Mouse (Mus musculus) heart, adult 2 months (tissue): ENCODE results near the gene A430078G23Rik. TPM values are rescaled to one million over a fixed set of nuclear protein-coding genes. Genes with fewer than 3 reads are reported as not detected.

Experiments
- DNase-seq, 2 experiments: peaks; one replicate each; pipeline ENCODE4 v3.0.0; 2021
- H3K27ac ChIP-seq: fragments of 200-600 bp; 2 replicates; pipeline ENCODE4 v1.8.1; 2022
- H3K27me3 ChIP-seq: fragments of 200-500 bp; 2 replicates; pipeline ENCODE4 v1.6.1; 2012; ENCODE audit warnings: mild to moderate bottlenecking, low read length, inconsistent platforms, mixed read lengths; ENCODE audit not compliant: control insufficient read depth, insufficient read depth
- H3K36me3 ChIP-seq: fragments of 200-500 bp; 2 replicates; pipeline ENCODE4 v1.6.1; 2012; ENCODE audit warnings: low read length, inconsistent platforms; ENCODE audit not compliant: control insufficient read depth, insufficient read depth
- H3K4me1 ChIP-seq: fragments of 200-500 bp; 2 replicates; pipeline ENCODE4 v1.6.1; 2011; ENCODE audit warnings: low read length; ENCODE audit not compliant: control insufficient read depth, insufficient read depth
- H3K4me3 ChIP-seq: fragments of 200-600 bp; 2 replicates; pipeline ENCODE4 v1.8.1; 2022
- H3K79me2 ChIP-seq: fragments of 200-500 bp; replicated peaks from 2 replicates; pipeline ENCODE4 v1.6.1; 2012; ENCODE audit warnings: mild to moderate bottlenecking, inconsistent platforms, low read length, moderate library complexity, mixed read lengths; ENCODE audit not compliant: control insufficient read depth, insufficient read depth
- H3K9ac ChIP-seq: fragments of 200-500 bp; 2 replicates; pipeline ENCODE4 v1.6.1; 2012; ENCODE audit warnings: low read depth, mild to moderate bottlenecking, control low read depth, inconsistent platforms, low read length, mixed read lengths
- CTCF ChIP-seq: fragments of 200-600 bp; IDR thresholded peaks from 2 replicates; pipeline ENCODE4 v1.8.1; 2022; ENCODE audit warnings: antibody characterized with exemption, mild to moderate bottlenecking, moderate library complexity
- EP300 ChIP-seq: fragments of 200-500 bp; IDR thresholded peaks from 2 replicates; pipeline ENCODE4 v1.6.1; 2011; ENCODE audit warnings: low read depth, low read length, control low read depth; ENCODE audit not compliant: insufficient read depth
- POLR2A ChIP-seq: fragments of 200-500 bp; IDR thresholded peaks from 2 replicates; pipeline ENCODE4 v1.6.1; 2011; ENCODE audit warnings: mild to moderate bottlenecking, low read depth, low read length, control low read depth; ENCODE audit not compliant: insufficient read depth
- WGBS: fragments of 180-500 bp; shearing (Covaris S2); methylation state at CpG from one replicate; pipeline ENCODE4 v1.1.7; 2018; 5-methylcytosine and 5-hydroxymethylcytosine counted together
- intact Hi-C: fragments of 180-260 bp; cut with DNase I; formaldehyde crosslinking; loops from one replicate; pipeline ENCODE4 v1.15.1; 2025
- polyA plus RNA-seq: library from polyadenylated mRNA; depleted of rRNA; stranded (reverse); fragments of >200 nt; gene quantifications from 2 replicates; pipeline ENCODE4 v1.2.3, GENCODE M21; 2012
- total RNA-seq, 2 experiments: library from RNA; stranded (reverse); gene quantifications; 2 replicates each; pipeline ENCODE4 v1.2.3; 2021

A430078G23Rik gene
- total and polyA plus RNA-seq, 3 experiments, result 0.53 to 0.57 (median 0.57) TPM

GRCm38 (mm10) chr8:3375748-3376147, 22.5 kb downstream of the A430078G23Rik start:
- intact Hi-C loops, result no loop called here
- Histone ChIP-seq H3K27ac (no peak overlapping the region), H3K36me3 (no peaks in the 10 kb centered on the region), H3K4me1 (no peaks in the 10 kb centered on the region), H3K9ac (no peak overlapping the region), H3K79me2 (no peaks in the 10 kb centered on the region), H3K4me3 (no peak overlapping the region), H3K27me3 (no peaks in the 10 kb centered on the region; the same call in 1 of the 2 replicates)
- TF ChIP-seq EP300 (no peak), CTCF (peak; percentile 54)
- no peak for DNase-seq

GRCm38 (mm10) chr8:3376641-3377274, 23.5 kb downstream of the A430078G23Rik start:
- no peak overlapping the region for H3K4me3 ChIP-seq
- H3K79me2 ChIP-seq, result no peaks in the 10 kb centered on the region
- no peaks in the 10 kb centered on the region for H3K36me3 ChIP-seq
- intact Hi-C loops, result no loop called here
- TF ChIP-seq POLR2A (no peak), EP300 (no peak), CTCF (no peak)
- no peaks in the 10 kb centered on the region for H3K4me1 ChIP-seq
- H3K9ac ChIP-seq, result no peak overlapping the region
- 52% methylated on average over 11 of the region's 11 CpGs for WGBS
- H3K27me3 ChIP-seq, result no peaks in the 10 kb centered on the region; the same call in 1 of the 2 replicates
- peak; percentile 59 to 64 for DNase-seq
- H3K27ac ChIP-seq, result no peak overlapping the region

GRCm38 (mm10) chr8:3387286-3387685, 34.1 kb downstream of the A430078G23Rik start:
- H3K4me3 ChIP-seq, result no peak overlapping the region
- no peaks in the 10 kb centered on the region for H3K27me3 ChIP-seq
- no peaks in the 10 kb centered on the region for H3K36me3 ChIP-seq
- WGBS, result 40% methylated on average over 6 of the region's 6 CpGs
- H3K9ac ChIP-seq, result no peak overlapping the region
- peak; percentile 49 to 74 for DNase-seq
- H3K27ac ChIP-seq, result no peak overlapping the region
- no peaks in the 10 kb centered on the region for H3K79me2 ChIP-seq
- TF ChIP-seq CTCF, result peak; percentile 94
- no peak for TF ChIP-seq POLR2A
- TF ChIP-seq EP300, result 0 out of 2 replicates have a peak, but pooled peaks have one; percentile 45
- peaks cover under 1% of the 10 kb centered on the region; the same call in 1 of the 2 replicates for H3K4me1 ChIP-seq
- intact Hi-C loops, result no loop called here

GRCm38 (mm10) chr8:3388591-3389338, 35.5 kb downstream of the A430078G23Rik start:
- 67% methylated on average over 9 of the region's 9 CpGs for WGBS
- TF ChIP-seq CTCF, result no peak
- no peak for TF ChIP-seq EP300
- TF ChIP-seq POLR2A, result no peak
- H3K4me1 ChIP-seq, result peaks cover 2% of the 10 kb centered on the region
- H3K9ac ChIP-seq, result no peak overlapping the region
- intact Hi-C loops, result no loop called here
- 0 out of 2 replicates have a peak, but pooled peaks cover 1% of the 10 kb centered on the region for H3K36me3 ChIP-seq
- H3K4me3 ChIP-seq, result no peak overlapping the region
- H3K27me3 ChIP-seq, result no peaks in the 10 kb centered on the region
- no peaks in the 10 kb centered on the region for H3K79me2 ChIP-seq
- H3K27ac ChIP-seq, result no peak overlapping the region
- no peak for DNase-seq

- no peak overlapping the region for H3K27ac ChIP-seq
Measured at GRCm38 (mm10) chr8:3389506-3389905, 36.3 kb downstream of the A430078G23Rik start.

GRCm38 (mm10) chr8:3392293-3392692, 39.1 kb downstream of the A430078G23Rik start:
- no peak for DNase-seq
- intact Hi-C loops, result loop anchor here (2.0 kb wide), 1 partner anchor 37 kb away; no protein-coding TSS in a partner anchor

More at GRCm38 (mm10) chr8:3389506-3389905, 36.3 kb downstream of the A430078G23Rik start:
- no peak overlapping the region for H3K9ac ChIP-seq
- 0 out of 2 replicates have a peak, but pooled peaks cover 1% of the 10 kb centered on the region for H3K79me2 ChIP-seq
- 0 out of 2 replicates have a peak, but pooled peaks cover 2% of the 10 kb centered on the region for H3K36me3 ChIP-seq
- intact Hi-C loops, result no loop called here
- H3K4me3 ChIP-seq, result no peak overlapping the region
- H3K4me1 ChIP-seq, result peaks cover 6% of the 10 kb centered on the region
- no peak for DNase-seq
- 97% methylated on average over 1 of the region's 1 CpGs for WGBS
- no peak for TF ChIP-seq POLR2A
- TF ChIP-seq EP300, result no peak
- no peak for TF ChIP-seq CTCF
- no peaks in the 10 kb centered on the region for H3K27me3 ChIP-seq

More at GRCm38 (mm10) chr8:3392293-3392692, 39.1 kb downstream of the A430078G23Rik start:
- peak overlapping the region; percentile 70 for H3K27ac ChIP-seq
- TF ChIP-seq CTCF (no peak), POLR2A (no peak), EP300 (no peak)
- WGBS, result 28% methylated on average over 4 of the region's 4 CpGs
- H3K9ac ChIP-seq, result peak overlapping the region; percentile 82
- H3K36me3 ChIP-seq, result 0 out of 2 replicates have a peak, but pooled peaks cover 2% of the 10 kb centered on the region
- H3K4me1 ChIP-seq, result peaks cover 9% of the 10 kb centered on the region
- 0 out of 2 replicates have a peak, but pooled peaks cover 1% of the 10 kb centered on the region for H3K79me2 ChIP-seq
- H3K27me3 ChIP-seq, result no peaks in the 10 kb centered on the region
- H3K4me3 ChIP-seq, result peak overlapping the region; percentile 89
